Mouse (Mus musculus): ENCODE measurements around the gene Micall2. TPM values are rescaled to one million over a fixed set of nuclear protein-coding genes. Genes with fewer than 3 reads are reported as not detected.

Gene Micall2
- total and polyA plus RNA-seq, 3 experiments: 5.4 to 17.6 TPM; not detected in 1

- Histone ChIP-seq H3K36me3 (ENCODE audit: control insufficient read depth in 1 of 2, insufficient read depth in 2 of 2, low read length in 2 of 2) (peaks cover 0 to 10% of the 10 kb centered on the region in 2 experiments; a peak in 2 of 4 replicates), H3K4me1 (ENCODE audit: control insufficient read depth in 1 of 2, insufficient read depth in 2 of 2, low read length in 2 of 2) (peaks cover 0 to 23% of the 10 kb centered on the region in 2 experiments; a peak in 3 of 4 replicates)
These were observed 8.9 kb downstream of the Micall2 start for GRCm38 (mm10) chr5:139727261-139727660.

GRCm38 (mm10) chr5:139726186-139726585 is 9.9 kb downstream of the Micall2 start:
- Histone ChIP-seq H3K4me3 (ENCODE audit: control insufficient read depth in 1 of 2, insufficient read depth in 1 of 2, low read depth in 2 of 2, low read length in 2 of 2) (no peak overlapping the region), H3K79me2 (ENCODE audit: control insufficient read depth, insufficient read depth, low read length, poor library complexity) (no peaks in the 10 kb centered on the region), H3K4me1 (ENCODE audit: control insufficient read depth in 1 of 2, insufficient read depth in 2 of 2, low read length in 2 of 2) (peaks cover 0 to 22% of the 10 kb centered on the region in 2 experiments; a peak in 2 of 4 replicates), H3K27ac (ENCODE audit: control insufficient read depth, low read depth, low read length) (no peak overlapping the region), H3K36me3 (ENCODE audit: control insufficient read depth in 1 of 2, insufficient read depth in 2 of 2, low read length in 2 of 2) (peaks cover 0 to 7% of the 10 kb centered on the region in 2 experiments; a peak in 2 of 4 replicates), H3K9ac (ENCODE audit: control insufficient read depth, low read depth, low read length, poor library complexity, severe bottlenecking) (no peak overlapping the region), H3K27me3 (ENCODE audit: control insufficient read depth in 1 of 2, insufficient read depth in 2 of 2, low read length in 2 of 2) (no peaks in the 10 kb centered on the region), H3K9me3 (replicated peaks; ENCODE audit: insufficient read depth, low read length) (no peaks in the 10 kb centered on the region)
- TF ChIP-seq USF2 (IDR thresholded peaks at IDR 0.05; ENCODE audit: borderline replicate concordance in 1 of 2, insufficient read depth in 1 of 2, low read depth in 1 of 2, low read length in 2 of 2) (no peak), ELF1 (IDR thresholded peaks at IDR 0.05; ENCODE audit: low read depth, low read length) (no peak), EP300 (IDR thresholded peaks at IDR 0.05; ENCODE audit: low read depth in 1 of 2, low read length in 2 of 2) (no peak), MAX (IDR thresholded peaks at IDR 0.05; ENCODE audit: low read length) (no peak), KAT2A (conservative IDR thresholded peaks at IDR 0.05; ENCODE audit: low read depth, low read length) (no peak), SMC3 (IDR thresholded peaks at IDR 0.05; ENCODE audit: low read depth, low read length) (no peak), MYC (IDR thresholded peaks at IDR 0.05; ENCODE audit: low read depth, low read length) (no peak), POLR2AphosphoS5 (IDR thresholded peaks at IDR 0.05; ENCODE audit: borderline replicate concordance, low read depth, low read length) (no peak), SIN3A (IDR thresholded peaks at IDR 0.05; ENCODE audit: low read length) (no peak), TAL1 (IDR thresholded peaks at IDR 0.05; ENCODE audit: low read length) (no peak)
- no peak for DNase-seq (ENCODE audit: low read depth, low spot score)

More at GRCm38 (mm10) chr5:139727261-139727660, 8.9 kb downstream of the Micall2 start:
- DNase-seq (ENCODE audit: low read depth, low spot score): no peak
- Histone ChIP-seq H3K9ac (ENCODE audit: control insufficient read depth, low read depth, low read length, poor library complexity, severe bottlenecking) (no peak overlapping the region), H3K4me3 (ENCODE audit: control insufficient read depth in 1 of 2, insufficient read depth in 1 of 2, low read depth in 2 of 2, low read length in 2 of 2) (no peak overlapping the region), H3K27ac (ENCODE audit: control insufficient read depth, low read depth, low read length) (no peak overlapping the region), H3K79me2 (ENCODE audit: control insufficient read depth, insufficient read depth, low read length, poor library complexity) (no peaks in the 10 kb centered on the region), H3K9me3 (replicated peaks; ENCODE audit: insufficient read depth, low read length) (no peaks in the 10 kb centered on the region), H3K27me3 (ENCODE audit: control insufficient read depth in 1 of 2, insufficient read depth in 2 of 2, low read length in 2 of 2) (no peaks in the 10 kb centered on the region)
- TF ChIP-seq CTCF (IDR thresholded peaks at IDR 0.05 in 2 of 3, conservative IDR thresholded peaks at IDR 0.05 in 1 of 3; ENCODE audit: control insufficient read depth in 1 of 3, insufficient read depth in 1 of 3, low read depth in 2 of 3, low read length in 3 of 3, poor library complexity in 1 of 3, severe bottlenecking in 1 of 3) (0 out of 6 replicates have a peak, but pooled peaks of 1 of the 3 experiments have one; percentile 5), USF1 (IDR thresholded peaks at IDR 0.05; ENCODE audit: low read depth, low read length) (no peak), ZNF384 (IDR thresholded peaks at IDR 0.05; ENCODE audit: low read depth, low read length) (no peak), MEF2A (IDR thresholded peaks at IDR 0.05; ENCODE audit: extremely low read depth, insufficient replicate concordance, low read depth, low read length, poor library complexity, severe bottlenecking) (no peak), POLR2A (IDR thresholded peaks at IDR 0.05; ENCODE audit: control insufficient read depth in 1 of 2, insufficient read depth in 1 of 2, low read depth in 1 of 2, low read length in 2 of 2, poor library complexity in 1 of 2) (no peak), POLR2AphosphoS5 (IDR thresholded peaks at IDR 0.05; ENCODE audit: borderline replicate concordance, low read depth, low read length) (no peak), TCF12 (IDR thresholded peaks at IDR 0.05; ENCODE audit: low read depth, low read length) (no peak), EP300 (IDR thresholded peaks at IDR 0.05; ENCODE audit: low read depth in 1 of 2, low read length in 2 of 2) (peak; percentile 17 to 37; a peak in 1 of 4 replicates), ETS1 (IDR thresholded peaks at IDR 0.05; ENCODE audit: low read depth, low read length) (peak; percentile 12; the same call in 1 of the 2 replicates), RCOR1 (IDR thresholded peaks at IDR 0.05; ENCODE audit: low read depth, low read length) (peak; percentile 81)

Measured in MEL (cell line).